Mouse (Mus musculus): ENCODE data around the gene Akap13.

DNA sequence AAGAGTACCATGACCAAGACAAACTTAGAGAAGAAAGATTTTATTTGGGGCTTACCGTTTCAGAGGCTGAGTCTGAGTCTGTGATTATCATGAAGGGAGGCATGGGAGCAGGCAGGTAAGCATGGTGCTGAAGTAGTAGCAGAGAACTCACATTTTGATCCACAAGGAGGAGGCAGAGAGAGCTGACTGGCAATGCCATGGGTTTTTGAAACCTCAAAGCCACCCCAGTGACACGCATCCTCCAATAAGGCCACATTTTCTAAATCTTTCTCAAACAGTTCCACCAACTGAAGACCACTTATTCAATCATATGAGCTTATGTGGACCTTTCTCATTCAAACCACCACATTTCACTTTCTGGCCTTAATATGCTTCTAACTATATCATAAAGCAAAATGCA is 121.5 kb downstream of the Akap13 start:
- TF ChIP-seq CTCF (IDR thresholded peaks at IDR 0.05; ENCODE audit: insufficient read depth, low read length), result no peak
- no peak for TF ChIP-seq POLR2A (IDR thresholded peaks at IDR 0.05; ENCODE audit: borderline replicate concordance, extremely low read depth, low read depth, low read length)
